Comparison of ENCODE assay signal across 30 mouse cellular contexts in genomic region chr19:8131881-8132280, GRCm38 (mm10). TPM values are rescaled to one million over a fixed set of nuclear protein-coding genes. Genes with fewer than 3 reads are reported as not detected.
"Had no signal": no experiment of that assay in that cellular context is flagged by ENCODE, and none has a peak within 500 bp of the region (broad histone marks: within the 10 kb centered on the region; RNA-seq: fewer than 3 reads in every experiment).

Gene Slc22a28, minus strand, starts transcription at chr19:8131982.

RNA-seq across cellular contexts. Expression of gene Slc22a28, which starts in this region (rescaled TPM):
- total RNA-seq: common myeloid progenitor, adult 5-6 weeks; forebrain, postnatal 0 days; gastrocnemius, adult 18-20 months; gastrocnemius, adult 2 months; gastrocnemius, adult 8-10 months; gastrocnemius, postnatal 10 days; gastrocnemius, postnatal 14 days; gastrocnemius, postnatal 25 days; gastrocnemius, postnatal 36 days; gastrocnemius, postnatal 4 days; granulocyte monocyte progenitor cell, adult 5-6 weeks; heart, adult 18-20 months; heart, adult 2 months had no signal
- polyA plus RNA-seq: cerebellum, adult 2 months; cortical plate, adult 2 months; embryonic facial prominence, embryonic 10.5 days; embryonic facial prominence, embryonic 11.5 days; embryonic facial prominence, embryonic 12.5 days; embryonic facial prominence, embryonic 13.5 days; embryonic facial prominence, embryonic 14.5 days; embryonic facial prominence, embryonic 15.5 days; erythroblast, embryonic 14.5 days; forebrain, embryonic 10.5 days; forebrain, embryonic 11.5 days; forebrain, embryonic 12.5 days; forebrain, embryonic 13.5 days; forebrain, embryonic 14.5 days; forebrain, embryonic 15.5 days; forebrain, embryonic 16.5 days; forebrain, postnatal 0 days; frontal cortex, adult 2 months; heart, adult 2 months had no signal
